Mouse (Mus musculus) left cerebral cortex, adult 2 months (tissue): ENCODE data around the gene Spg20. TPM values are rescaled to one million over a fixed set of nuclear protein-coding genes. Genes with fewer than 3 reads are reported as not detected.
A peak's percentile ranks its signal among the peaks of the same experiment; 100 is the strongest.

ENCODE experiments used
- DNase-seq, 2 experiments: peaks; one replicate each; pipeline ENCODE4 v3.0.0; 2021 to 2022; ENCODE audit warnings: low spot score in 2 of 2, mixed read lengths in 1 of 2; ENCODE audit errors: extremely low spot score in 1 of 2
- H3K27ac ChIP-seq: fragments of 200-600 bp; 2 replicates; pipeline ENCODE4 v1.8.1; 2022
- H3K4me3 ChIP-seq: fragments of 200-600 bp; 2 replicates; pipeline ENCODE4 v1.8.1; 2022
- CTCF ChIP-seq: fragments of 200-600 bp; IDR thresholded peaks from 2 replicates; pipeline ENCODE4 v1.8.1; 2022; ENCODE audit warnings: antibody characterized with exemption, mild to moderate bottlenecking, moderate library complexity
- intact Hi-C: fragments of 180-260 bp; cut with DNase I; formaldehyde crosslinking; loops from one replicate; pipeline ENCODE4 v1.15.1; 2025
- total RNA-seq, 2 experiments: library from RNA; stranded (reverse); gene quantifications; 2 replicates each; pipeline ENCODE4 v1.2.3; 2021

Spg20 gene
- total RNA-seq, 2 experiments from 2014 or later = 29.8 to 30.3 TPM

- H3K4me3 ChIP-seq = no peak overlapping the region
- DNase-seq = no peak
- no peak overlapping the region; the same call in 1 of the 2 replicates for H3K27ac ChIP-seq
- intact Hi-C loops = no loop called here
- no peak for TF ChIP-seq CTCF
These were observed 12.9 kb upstream of the Spg20 start for GRCm38 (mm10) chr3:55098990-55099389.

- intact Hi-C loops = no loop called here
- Histone ChIP-seq H3K4me3 (no peak overlapping the region), H3K27ac (no peak overlapping the region)
- no peak; the same call in 1 of the 2 replicates for TF ChIP-seq CTCF
- no peak for DNase-seq
These were observed 10.8 kb upstream of the Spg20 start for GRCm38 (mm10) chr3:55101092-55101491.

- Histone ChIP-seq H3K27ac (no peak overlapping the region), H3K4me3 (no peak overlapping the region)
- no peak for TF ChIP-seq CTCF
- intact Hi-C loops = no loop called here
- DNase-seq = no peak
These were observed 6.4 kb upstream of the Spg20 start for GRCm38 (mm10) chr3:55105372-55106023.

GRCm38 (mm10) chr3:55106051-55106450, 5.9 kb upstream of the Spg20 start:
- no peak overlapping the region for H3K27ac ChIP-seq
- no peak for DNase-seq
- no peak for TF ChIP-seq CTCF
- H3K4me3 ChIP-seq = no peak overlapping the region
- intact Hi-C loops = no loop called here

GRCm38 (mm10) chr3:55109097-55109496, 2.8 kb upstream of the Spg20 start:
- no peak for TF ChIP-seq CTCF
- intact Hi-C loops = no loop called here
- Histone ChIP-seq H3K27ac (no peak overlapping the region), H3K4me3 (no peak overlapping the region)
- DNase-seq = no peak

GRCm38 (mm10) chr3:55112710-55113415, 955 bp downstream of the Spg20 start:
- no peak for DNase-seq
- Histone ChIP-seq H3K4me3 (peak overlapping the region; percentile 91), H3K27ac (peak overlapping the region; percentile 96; the same call in 1 of the 2 replicates)
- intact Hi-C loops = loop anchor here (1.0 to 2.0 kb wide), 3 partner anchors 33 to 241 kb away; no protein-coding TSS in a partner anchor
- no peak for TF ChIP-seq CTCF

- intact Hi-C loops = no loop called here
- DNase-seq = no peak
- no peak overlapping the region for H3K27ac ChIP-seq
- no peak for TF ChIP-seq CTCF
- H3K4me3 ChIP-seq = no peak overlapping the region
These were observed 2.6 kb downstream of the Spg20 start for GRCm38 (mm10) chr3:55114313-55115065.

- Histone ChIP-seq H3K4me3 (no peak overlapping the region), H3K27ac (no peak overlapping the region)
- DNase-seq = no peak
- TF ChIP-seq CTCF = no peak
- intact Hi-C loops = no loop called here
These were observed 3.2 kb downstream of the Spg20 start for GRCm38 (mm10) chr3:55115071-55115470.

GRCm38 (mm10) chr3:55115989-55116388, 4.1 kb downstream of the Spg20 start:
- DNase-seq = no peak
- no peak overlapping the region for H3K27ac ChIP-seq
- H3K4me3 ChIP-seq = no peak overlapping the region
- intact Hi-C loops = no loop called here
- no peak for TF ChIP-seq CTCF

GRCm38 (mm10) chr3:55119275-55119898, 7.5 kb downstream of the Spg20 start:
- intact Hi-C loops = no loop called here
- Histone ChIP-seq H3K4me3 (no peak overlapping the region), H3K27ac (no peak overlapping the region)
- no peak for TF ChIP-seq CTCF
- DNase-seq = no peak

GRCm38 (mm10) chr3:55122336-55122870, 10.5 kb downstream of the Spg20 start:
- no peak for DNase-seq
- intact Hi-C loops = no loop called here
- no peak overlapping the region for H3K4me3 ChIP-seq
- no peak for TF ChIP-seq CTCF
- no peak overlapping the region for H3K27ac ChIP-seq
